Mouse (Mus musculus): ENCODE results near the gene Catsperg1. TPM values are rescaled to one million over a fixed set of nuclear protein-coding genes. Genes with fewer than 3 reads are reported as not detected.
A peak's percentile ranks its signal among the peaks of the same experiment; 100 is the strongest.

Catsperg1 gene
- polyA plus RNA-seq, 1 experiment from 2014 or later: 1.0 TPM

- Histone ChIP-seq H3K27me3 (no peaks in the 10 kb centered on the region), H3K27ac (0 out of 2 replicates have a peak overlapping the region, but pooled peaks have one; percentile 9), H3K4me1 (peaks cover 18% of the 10 kb centered on the region), H3K36me3 (peaks cover 14% of the 10 kb centered on the region), H3K9ac (no peak overlapping the region), H3K4me3 (peak overlapping the region; percentile 75), H3K9me3 (no peaks in the 10 kb centered on the region), H3K4me2 (peak overlapping the region; percentile 50)
- WGBS: 39% methylated on average over 5 of the region's 5 CpGs
- no peak; the same call in 1 of the 2 replicates for ATAC-seq (ENCODE audit: borderline replicate concordance, extremely low read depth, low FRiP score, low TSS enrichment)
Measured at GRCm38 (mm10) chr7:29180854-29181236, 33.0 kb downstream of the Catsperg1 start.

GRCm38 (mm10) chr7:29180077-29180853 is 33.6 kb downstream of the Catsperg1 start, which contains the start of gene Psmd8:
Gene Psmd8, minus strand, starts transcription at chr7:29180701.
- Histone ChIP-seq H3K4me1 (peaks cover 18% of the 10 kb centered on the region), H3K4me3 (peak within 1 kb of the TSS; percentile 75), H3K27ac (peak within 1 kb of the TSS; percentile 68; the same call in 1 of the 2 replicates), H3K4me2 (peak within 1 kb of the TSS; percentile 69), H3K27me3 (no peaks in the 10 kb centered on the region), H3K9me3 (no peaks in the 10 kb centered on the region), H3K9ac (peak within 1 kb of the TSS; percentile 76), H3K36me3 (peaks cover 20% of the 10 kb centered on the region)
- ATAC-seq (ENCODE audit: borderline replicate concordance, extremely low read depth, low FRiP score, low TSS enrichment): peak; percentile 95
- under 1% methylated on average over 62 of the region's 62 CpGs for WGBS

DNA sequence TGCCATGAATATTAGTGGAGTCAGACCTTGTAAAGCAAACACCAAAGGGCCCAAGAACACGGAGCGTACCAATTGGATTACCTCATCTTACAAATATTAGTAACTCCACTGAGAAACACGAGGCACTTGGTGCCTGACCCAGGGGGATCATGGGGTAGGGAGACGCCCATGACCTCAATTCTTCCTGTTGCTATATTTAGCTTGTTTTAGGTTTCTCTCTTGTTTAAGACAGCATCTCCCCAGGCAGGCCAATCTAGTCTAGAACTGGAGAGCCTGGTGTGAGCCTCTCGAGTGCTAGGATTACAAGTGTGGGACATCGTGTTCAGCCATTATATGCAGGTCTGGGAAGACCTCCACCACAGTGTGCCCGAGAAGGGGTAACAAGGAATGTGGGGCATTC is 34.5 kb downstream of the Catsperg1 start:
- peak overlapping the region; percentile 76 for H3K9ac ChIP-seq
- peak overlapping the region; percentile 69 for H3K4me2 ChIP-seq
- H3K27me3 ChIP-seq: 0 out of 2 replicates have a peak, but pooled peaks cover under 1% of the 10 kb centered on the region
- 24% methylated on average over 7 of the region's 7 CpGs for WGBS
- no peak overlapping the region for H3K27ac ChIP-seq
- H3K4me1 ChIP-seq: peaks cover 18% of the 10 kb centered on the region
- peak overlapping the region; percentile 75 for H3K4me3 ChIP-seq
- no peak for ATAC-seq (ENCODE audit: borderline replicate concordance, extremely low read depth, low FRiP score, low TSS enrichment)
- H3K9me3 ChIP-seq: no peaks in the 10 kb centered on the region
- peaks cover 29% of the 10 kb centered on the region for H3K36me3 ChIP-seq

GRCm38 (mm10) chr7:29178106-29178505 is 35.7 kb downstream of the Catsperg1 start:
- no peak overlapping the region for H3K4me2 ChIP-seq
- H3K36me3 ChIP-seq: peaks cover 41% of the 10 kb centered on the region
- H3K9me3 ChIP-seq: no peaks in the 10 kb centered on the region
- WGBS: 85% methylated on average over 4 of the region's 4 CpGs
- H3K4me1 ChIP-seq: peaks cover 18% of the 10 kb centered on the region
- H3K27ac ChIP-seq: no peak overlapping the region
- H3K9ac ChIP-seq: no peak overlapping the region
- no peak overlapping the region for H3K4me3 ChIP-seq
- H3K27me3 ChIP-seq: peaks cover 13% of the 10 kb centered on the region
- no peak for ATAC-seq (ENCODE audit: borderline replicate concordance, extremely low read depth, low FRiP score, low TSS enrichment)

GRCm38 (mm10) chr7:29172390-29173016 is 41.3 kb downstream of the Catsperg1 start:
- Histone ChIP-seq H3K9ac (no peak overlapping the region), H3K27ac (no peak overlapping the region), H3K27me3 (peaks cover 53% of the 10 kb centered on the region), H3K4me1 (peaks cover 42% of the 10 kb centered on the region), H3K36me3 (peaks cover 42% of the 10 kb centered on the region), H3K4me2 (peak overlapping the region; percentile 91; the same call in 1 of the 2 replicates), H3K4me3 (no peak overlapping the region), H3K9me3 (no peaks in the 10 kb centered on the region)
- ATAC-seq (ENCODE audit: borderline replicate concordance, extremely low read depth, low FRiP score, low TSS enrichment): no peak
- WGBS: 44% methylated on average over 32 of the region's 32 CpGs

DNA sequence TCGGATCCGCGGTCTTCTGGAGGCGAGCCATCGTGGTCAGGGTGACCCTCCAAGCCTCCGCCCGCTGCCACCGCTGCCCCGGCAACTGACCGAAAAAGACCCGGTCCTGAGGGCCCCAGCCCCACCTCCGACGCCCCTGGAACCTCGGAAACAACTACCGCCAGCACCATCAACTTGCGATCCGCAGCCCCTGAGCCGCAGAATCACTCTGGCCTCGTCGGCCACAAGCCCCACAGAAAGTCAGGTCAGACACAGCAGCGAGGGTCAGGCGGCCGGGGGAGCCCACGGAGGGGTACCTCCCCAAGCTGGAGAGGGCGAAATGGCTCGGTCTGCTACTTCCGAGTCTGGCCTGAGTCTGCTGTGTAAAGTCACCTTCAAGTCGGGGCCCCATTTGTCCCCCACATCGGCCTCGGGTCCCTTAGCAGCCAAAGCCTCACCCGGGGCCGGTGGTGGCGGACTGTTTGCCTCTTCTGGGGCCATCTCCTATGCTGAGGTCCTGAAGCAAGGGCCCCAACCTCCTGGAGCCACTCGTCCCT is 42.2 kb downstream of the Catsperg1 start:
- ATAC-seq (ENCODE audit: borderline replicate concordance, extremely low read depth, low FRiP score, low TSS enrichment): no peak
- Histone ChIP-seq H3K27me3 (peaks cover 59% of the 10 kb centered on the region), H3K4me3 (peak overlapping the region; percentile 61)

DNA sequence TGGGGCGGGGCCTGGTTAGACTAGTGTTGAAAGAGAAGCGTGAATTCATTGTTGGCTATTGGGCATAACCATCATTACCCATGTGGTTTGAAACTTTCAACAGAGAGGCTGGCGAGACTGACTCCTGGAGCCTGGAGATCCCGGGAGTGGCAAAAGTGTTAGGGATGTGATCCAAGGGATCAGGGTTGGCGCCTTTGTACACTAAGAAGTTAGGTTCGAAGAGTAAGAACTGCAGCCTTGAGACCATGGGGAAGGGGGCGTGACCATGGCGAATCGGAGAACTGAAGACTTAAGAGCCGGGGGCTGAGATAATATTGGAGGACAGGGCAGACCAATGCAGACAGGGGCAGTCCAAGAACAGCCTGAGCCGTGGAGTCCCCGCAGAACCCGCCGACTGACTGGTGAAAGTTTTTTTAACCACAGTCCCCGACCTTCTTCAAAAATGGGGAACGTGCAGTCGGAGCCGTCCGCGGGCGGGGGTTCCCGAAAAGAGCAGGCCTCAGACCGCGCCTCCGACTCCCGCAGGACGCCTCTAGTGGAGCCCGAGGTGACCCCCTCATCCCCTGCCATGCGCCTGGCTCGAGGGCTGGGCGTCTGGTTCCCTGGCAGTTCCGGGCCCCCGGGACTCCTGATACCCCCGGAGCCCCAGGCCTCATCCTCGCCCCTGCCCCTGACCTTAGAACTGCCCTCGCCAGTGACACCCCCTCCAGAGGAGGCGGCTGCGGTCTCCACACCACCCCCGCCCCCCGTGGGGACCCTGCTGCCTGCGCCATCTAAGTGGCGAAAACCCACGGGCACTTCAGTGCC is 42.9 kb downstream of the Catsperg1 start:
- Histone ChIP-seq H3K4me2 (peak overlapping the region; percentile 91), H3K27ac (no peak overlapping the region), H3K4me1 (peaks cover 42% of the 10 kb centered on the region), H3K9ac (peak overlapping the region; percentile 44), H3K4me3 (peak overlapping the region; percentile 61), H3K9me3 (no peaks in the 10 kb centered on the region), H3K27me3 (peaks cover 59% of the 10 kb centered on the region), H3K36me3 (peaks cover 29% of the 10 kb centered on the region)
- WGBS: 1% methylated on average over 43 of the region's 43 CpGs
- ATAC-seq (ENCODE audit: borderline replicate concordance, extremely low read depth, low FRiP score, low TSS enrichment): no peak

More for the DNA sequence above, 42.2 kb downstream of the Catsperg1 start:
- peak overlapping the region; percentile 44 for H3K9ac ChIP-seq
- peak overlapping the region; percentile 91 for H3K4me2 ChIP-seq
- H3K27ac ChIP-seq: no peak overlapping the region
- H3K36me3 ChIP-seq: peaks cover 36% of the 10 kb centered on the region
- H3K4me1 ChIP-seq: peaks cover 42% of the 10 kb centered on the region
- WGBS: 6% methylated on average over 34 of the region's 34 CpGs
- no peaks in the 10 kb centered on the region for H3K9me3 ChIP-seq

- ATAC-seq (ENCODE audit: borderline replicate concordance, extremely low read depth, low FRiP score, low TSS enrichment): peak; percentile 58
Measured at GRCm38 (mm10) chr7:29170066-29170754, 43.6 kb downstream of the Catsperg1 start, which contains the start of the genes Ggn and Spred3. Gene Ggn, plus strand, starts transcription at chr7:29170210. Gene Spred3, minus strand, starts transcription at chr7:29170411.

GRCm38 (mm10) chr7:29169231-29170065 is 44.4 kb downstream of the Catsperg1 start:
- H3K4me1 ChIP-seq: peaks cover 42% of the 10 kb centered on the region
- peak overlapping the region; percentile 91 for H3K4me2 ChIP-seq
- H3K9ac ChIP-seq: peak overlapping the region; percentile 44
- H3K27ac ChIP-seq: peak overlapping the region; percentile 85
- H3K4me3 ChIP-seq: peak overlapping the region; percentile 61
- peaks cover 14% of the 10 kb centered on the region for H3K36me3 ChIP-seq
- peak; percentile 77 for ATAC-seq (ENCODE audit: borderline replicate concordance, extremely low read depth, low FRiP score, low TSS enrichment)
- 0% methylated on average over 30 of the region's 39 CpGs for WGBS
- H3K9me3 ChIP-seq: no peaks in the 10 kb centered on the region
- peaks cover 59% of the 10 kb centered on the region for H3K27me3 ChIP-seq

More at GRCm38 (mm10) chr7:29170066-29170754, 43.6 kb downstream of the Catsperg1 start, which contains the start of the genes Ggn and Spred3:
- peak within 1 kb of the TSS; percentile 85 for H3K27ac ChIP-seq
- peaks cover 42% of the 10 kb centered on the region for H3K4me1 ChIP-seq
- under 1% methylated on average over 30 of the region's 30 CpGs for WGBS
- peaks cover 59% of the 10 kb centered on the region for H3K27me3 ChIP-seq
- H3K9me3 ChIP-seq: no peaks in the 10 kb centered on the region
- H3K4me2 ChIP-seq: peak within 1 kb of the TSS; percentile 91
- H3K36me3 ChIP-seq: peaks cover 22% of the 10 kb centered on the region
- peak within 1 kb of the TSS; percentile 61 for H3K4me3 ChIP-seq
- H3K9ac ChIP-seq: peak within 1 kb of the TSS; percentile 44

DNA sequence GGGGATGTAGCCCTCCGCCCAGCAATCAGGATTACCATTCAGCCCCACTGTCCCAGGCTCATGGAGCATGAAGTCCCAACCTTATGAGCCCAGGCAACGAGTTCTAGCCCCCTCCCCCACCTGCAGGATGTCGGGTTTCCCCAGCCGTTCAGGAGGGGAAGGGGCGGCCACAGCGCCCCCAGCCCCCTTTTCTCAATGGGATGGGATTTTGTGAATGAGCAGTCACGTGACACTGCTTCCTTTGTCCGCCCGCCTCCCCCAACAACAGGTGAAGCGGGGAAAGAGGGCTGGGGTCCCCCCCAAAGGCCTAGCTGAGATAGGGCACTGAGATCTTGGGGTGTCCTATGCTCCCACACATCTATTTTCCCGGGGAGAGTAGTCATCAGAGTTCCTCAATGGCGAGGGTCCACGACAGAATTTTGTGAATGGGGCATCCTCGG is 45.0 kb downstream of the Catsperg1 start:
- peaks cover 8% of the 10 kb centered on the region for H3K36me3 ChIP-seq
- peak overlapping the region; percentile 61 for H3K4me3 ChIP-seq
- H3K27me3 ChIP-seq: peaks cover 54% of the 10 kb centered on the region
- H3K4me1 ChIP-seq: peaks cover 42% of the 10 kb centered on the region
- peak overlapping the region; percentile 91 for H3K4me2 ChIP-seq
- H3K9ac ChIP-seq: peak overlapping the region; percentile 44
- no peak for ATAC-seq (ENCODE audit: borderline replicate concordance, extremely low read depth, low FRiP score, low TSS enrichment)
- under 1% methylated on average over 13 of the region's 14 CpGs for WGBS
- no peak overlapping the region for H3K27ac ChIP-seq
- no peaks in the 10 kb centered on the region for H3K9me3 ChIP-seq
